8 mouse cellular contexts compared by ENCODE assay signal in genomic region chr5:147187552-147188170, GRCm38 (mm10). TPM values are rescaled to one million over a fixed set of nuclear protein-coding genes. Genes with fewer than 3 reads are reported as not detected.
DNase-seq lines count a peak whose midpoint lies in the region; ATAC-seq and TF ChIP-seq lines count a peak whose summit lies in the region.

No protein-coding gene starts in this region.

- TF ChIP-seq CTCF in ES-Bruce4 (IDR thresholded peaks at IDR 0.05; ENCODE audit: low read depth, low read length), result no peak
- TF ChIP-seq CTCF in liver, postnatal 0 days (IDR thresholded peaks at IDR 0.05; ENCODE audit: low read depth), result no peak

- no peak for ATAC-seq in forebrain, embryonic 15.5 days (replicated peaks)
- ATAC-seq in liver, postnatal 0 days, result no peak

- H3K27ac ChIP-seq in ES-Bruce4 (ENCODE audit: insufficient read depth, low read length), result no peak overlapping the region
- no peak overlapping the region for H3K27ac ChIP-seq in forebrain, embryonic 15.5 days (replicated peaks)
- no peak overlapping the region for H3K27ac ChIP-seq in liver, postnatal 0 days (ENCODE audit: low read depth)

- TF ChIP-seq POLR2A in ES-Bruce4 (IDR thresholded peaks at IDR 0.05; ENCODE audit: insufficient read depth, low read length), result no peak

- peak; percentile 32 for DNase-seq in embryo, embryonic 10.5 days (ENCODE audit: low spot score)
- DNase-seq in embryo, embryonic 10 days (ENCODE audit: low spot score), result no peak
- DNase-seq in liver, postnatal 0 days, result no peak
- no peak for DNase-seq in frontal cortex, adult 2 months (ENCODE audit: extremely low spot score in 1 of 2, low spot score in 1 of 2)
- DNase-seq in adrenal gland, adult 8-10 months, result no peak
- DNase-seq in yolk sac, embryonic 10.5 days (ENCODE audit: low spot score), result no peak

- 1% methylated on average over 25 of the region's 25 CpGs for WGBS in forebrain, embryonic 15.5 days
- WGBS in liver, postnatal 0 days (ENCODE audit: insufficient replicate concordance), result 4% methylated on average over 24 of the region's 25 CpGs

- no peak overlapping the region for H3K9ac ChIP-seq in ES-Bruce4 (ENCODE audit: low read depth, poor library complexity, severe bottlenecking)
- no peak overlapping the region for H3K9ac ChIP-seq in forebrain, embryonic 15.5 days (replicated peaks)
- H3K9ac ChIP-seq in liver, postnatal 0 days (replicated peaks), result no peak overlapping the region

- H3K4me2 ChIP-seq in forebrain, embryonic 15.5 days (replicated peaks), result peak overlapping the region; percentile 50
- peak overlapping the region; percentile 57 for H3K4me2 ChIP-seq in liver, postnatal 0 days (ENCODE audit: low read depth, low read length)

- peaks cover 4% of the 10 kb centered on the region for H3K4me1 ChIP-seq in ES-Bruce4 (ENCODE audit: control insufficient read depth, insufficient read depth, low read length)
- H3K4me1 ChIP-seq in forebrain, embryonic 15.5 days, result peaks cover 39% of the 10 kb centered on the region
- H3K4me1 ChIP-seq in liver, postnatal 0 days (ENCODE audit: insufficient read depth), result peaks cover 21% of the 10 kb centered on the region

- H3K27me3 ChIP-seq in ES-Bruce4 (ENCODE audit: control insufficient read depth, insufficient read depth, low read length, poor library complexity, severe bottlenecking), result peaks cover 35% of the 10 kb centered on the region
- peaks cover 93% of the 10 kb centered on the region for H3K27me3 ChIP-seq in forebrain, embryonic 15.5 days
- peaks cover 81% of the 10 kb centered on the region for H3K27me3 ChIP-seq in liver, postnatal 0 days (ENCODE audit: insufficient read depth, low read length)

- TF ChIP-seq EP300 in ES-Bruce4 (IDR thresholded peaks at IDR 0.05; ENCODE audit: insufficient read depth, low read depth, low read length), result no peak
- no peak for TF ChIP-seq EP300 in liver, postnatal 0 days (IDR thresholded peaks at IDR 0.05; ENCODE audit: low read depth)

- 0 out of 2 replicates have a peak, but pooled peaks cover 3% of the 10 kb centered on the region for H3K9me3 ChIP-seq in ES-Bruce4 (replicated peaks; ENCODE audit: control insufficient read depth, insufficient read depth, low read length, poor library complexity, severe bottlenecking)
- no peaks in the 10 kb centered on the region for H3K9me3 ChIP-seq in forebrain, embryonic 15.5 days
- H3K9me3 ChIP-seq in liver, postnatal 0 days (ENCODE audit: low read length), result peaks cover 5% of the 10 kb centered on the region

- H3K4me3 ChIP-seq in ES-Bruce4 (ENCODE audit: low read depth, low read length), result peak overlapping the region; percentile 6
- H3K4me3 ChIP-seq in forebrain, embryonic 15.5 days, result peak overlapping the region; percentile 25
- H3K4me3 ChIP-seq in liver, postnatal 0 days (ENCODE audit: low read depth, low read length), result peak overlapping the region; percentile 29

- no peaks in the 10 kb centered on the region for H3K36me3 ChIP-seq in ES-Bruce4 (ENCODE audit: control insufficient read depth, insufficient read depth, low read length, poor library complexity, severe bottlenecking)
- no peaks in the 10 kb centered on the region for H3K36me3 ChIP-seq in forebrain, embryonic 15.5 days
- H3K36me3 ChIP-seq in liver, postnatal 0 days (replicated peaks; ENCODE audit: insufficient read depth, low read length), result no peaks in the 10 kb centered on the region

RNA-seq across cellular contexts. Expression of gene Gsx1, which starts 0.8 kb away (rescaled TPM):
- not detected in 2 replicates for polyA plus RNA-seq in ES-Bruce4 (2011; ENCODE audit: insufficient read depth, insufficient read length, low read depth, missing spikeins)
- polyA plus RNA-seq in forebrain, embryonic 15.5 days (2015; fragmentation: Nextera tagmentation; extraction: Ambion mirVana), result 2.1 and 3.3 TPM in 2 replicates
- not detected in 2 replicates for polyA plus RNA-seq in liver, postnatal 0 days (2015; fragmentation: Nextera tagmentation; extraction: Ambion mirVana)
- polyA plus RNA-seq in frontal cortex, adult 2 months (2012; rRNA removed), result 0.74 and 0.86 TPM in 2 replicates
- not detected for total RNA-seq in adrenal gland, adult 8-10 months (2022)
